Mouse (Mus musculus): ENCODE results near the gene Ago3.

Ago3 gene

DNA sequence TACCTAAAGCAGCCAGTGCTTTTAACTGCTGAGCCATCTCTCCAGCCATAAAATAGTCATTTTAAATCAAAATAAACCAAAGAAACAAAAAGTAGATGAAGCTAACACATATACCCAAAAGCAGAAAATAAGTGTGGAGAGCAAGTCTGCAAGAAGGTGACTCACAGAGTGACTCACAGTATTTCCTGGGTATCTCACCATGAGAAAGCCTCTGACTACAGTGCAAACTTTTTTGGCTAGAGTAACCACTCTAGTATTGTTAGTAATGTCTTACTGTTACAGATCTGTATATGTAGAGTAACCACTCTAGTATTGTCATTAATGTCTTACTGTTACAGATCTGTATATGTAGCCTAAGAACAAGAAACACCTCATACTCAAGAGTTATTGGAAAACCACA, 13.6 kb downstream of the Ago3 start:
- DNase-seq (ENCODE audit: low spot score), result no peak

DNA sequence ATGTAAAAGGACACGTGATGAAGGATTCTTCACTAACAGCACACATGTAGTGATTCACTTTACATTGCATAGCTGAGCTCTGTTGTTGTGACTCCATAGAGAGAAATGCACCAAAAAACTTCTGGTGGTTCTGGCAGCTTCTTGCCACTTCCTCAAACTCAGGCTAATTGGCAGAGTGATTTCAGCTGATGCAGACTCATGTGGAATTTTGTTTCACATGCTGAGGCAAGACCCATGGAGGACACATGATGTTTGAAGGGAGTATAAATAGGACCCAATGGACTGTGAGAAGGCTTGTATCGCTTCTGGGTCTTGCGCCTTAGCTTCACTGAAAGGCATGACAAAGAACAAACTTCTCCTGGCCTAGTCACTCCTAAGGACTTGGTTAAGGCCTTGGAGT, 16.8 kb downstream of the Ago3 start:
- DNase-seq (ENCODE audit: low spot score), result no peak

GRCm38 (mm10) chr4:126371497-126371896, 57.9 kb downstream of the Ago3 start:
- DNase-seq (ENCODE audit: low spot score), result no peak

DNA sequence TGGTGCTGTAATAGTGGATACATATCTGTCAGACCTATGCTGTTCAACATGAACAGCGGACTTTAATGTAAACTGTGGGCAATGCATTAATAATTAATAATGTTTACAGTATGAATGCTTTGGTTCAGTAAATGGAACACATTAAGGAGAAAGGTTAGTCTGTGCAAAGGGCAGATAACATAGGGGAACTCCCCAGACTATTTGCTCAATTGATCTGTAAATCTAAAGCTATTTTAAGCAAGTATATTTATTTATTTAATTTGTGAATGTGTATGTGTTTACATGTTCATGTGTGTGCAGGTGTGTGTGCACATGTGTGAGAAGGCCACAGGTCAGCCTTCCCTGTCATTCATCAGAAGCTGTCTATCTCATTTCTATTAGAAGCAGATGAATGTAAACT, 69.3 kb downstream of the Ago3 start:
- DNase-seq (ENCODE audit: low spot score), result no peak

GRCm38 (mm10) chr4:126343451-126343850, 85.9 kb downstream of the Ago3 start:
- no peak for DNase-seq (ENCODE audit: low spot score)

DNA sequence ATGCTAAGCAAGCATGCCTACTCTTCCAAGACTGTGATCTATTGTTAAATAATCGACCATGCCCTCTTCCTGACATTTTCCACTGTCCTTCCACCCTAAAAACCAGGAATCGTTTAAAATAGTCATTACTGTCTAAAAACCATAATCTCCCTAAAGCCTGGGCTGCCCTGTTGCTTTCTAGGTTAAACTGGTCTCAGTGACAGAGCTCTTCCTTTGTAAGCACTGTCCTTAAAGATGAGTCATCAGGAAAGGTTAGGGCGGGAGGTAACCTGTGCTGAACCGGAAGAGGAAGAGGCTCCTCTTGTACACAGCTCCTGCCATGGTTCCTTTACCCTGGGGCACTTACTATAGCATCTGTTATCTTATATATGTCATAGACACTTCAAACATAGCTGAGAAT, 89.9 kb downstream of the Ago3 start:
- no peak for DNase-seq (ENCODE audit: low spot score)

GRCm38 (mm10) chr4:126332358-126332757, 97.0 kb downstream of the Ago3 start:
- no peak for DNase-seq (ENCODE audit: low spot score)

DNA sequence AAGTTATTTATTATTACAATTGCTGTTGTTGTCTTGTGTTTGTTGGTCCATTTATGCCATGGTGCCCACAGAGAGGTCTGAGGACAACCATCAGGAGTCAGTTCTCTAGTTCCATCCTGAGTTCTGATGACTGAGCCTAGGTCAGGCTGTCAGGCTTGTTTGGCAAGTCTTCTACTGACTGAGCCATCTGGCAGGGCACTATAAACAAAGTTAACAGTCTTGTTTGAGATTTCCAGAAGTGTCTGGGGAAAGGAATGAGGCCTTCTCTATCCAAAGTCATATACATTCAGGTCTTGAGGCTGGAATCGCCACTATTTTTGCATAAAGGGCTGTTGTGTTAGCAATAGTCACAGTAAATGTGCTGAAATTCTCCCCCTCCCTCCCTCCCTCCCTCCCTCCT, 97.6 kb downstream of the Ago3 start:
- no peak for DNase-seq (ENCODE audit: low spot score)

GRCm38 (mm10) chr4:126330295-126330694, 99.1 kb downstream of the Ago3 start:
- no peak for DNase-seq (ENCODE audit: low spot score)

DNA sequence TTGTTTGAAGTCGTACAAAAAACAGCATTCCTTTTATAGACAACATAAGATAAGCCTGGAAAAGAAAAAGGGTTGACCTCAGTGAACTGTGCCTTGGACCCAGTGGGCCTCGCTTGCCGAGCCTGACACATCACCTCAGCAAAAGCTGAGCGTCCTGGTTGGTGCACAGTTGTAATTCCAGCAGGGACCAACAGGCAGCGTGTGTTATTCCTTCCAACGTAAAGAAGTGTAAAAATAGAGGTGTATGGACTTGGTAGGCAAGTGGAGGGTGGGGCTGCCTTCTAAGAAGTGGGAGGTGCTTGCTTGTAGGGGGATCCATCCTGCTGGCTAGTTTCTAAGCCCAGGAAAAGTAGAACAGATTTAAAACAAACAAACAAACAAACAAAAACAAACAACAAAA, 103.3 kb downstream of the Ago3 start:
- no peak for DNase-seq (ENCODE audit: low spot score)

DNA sequence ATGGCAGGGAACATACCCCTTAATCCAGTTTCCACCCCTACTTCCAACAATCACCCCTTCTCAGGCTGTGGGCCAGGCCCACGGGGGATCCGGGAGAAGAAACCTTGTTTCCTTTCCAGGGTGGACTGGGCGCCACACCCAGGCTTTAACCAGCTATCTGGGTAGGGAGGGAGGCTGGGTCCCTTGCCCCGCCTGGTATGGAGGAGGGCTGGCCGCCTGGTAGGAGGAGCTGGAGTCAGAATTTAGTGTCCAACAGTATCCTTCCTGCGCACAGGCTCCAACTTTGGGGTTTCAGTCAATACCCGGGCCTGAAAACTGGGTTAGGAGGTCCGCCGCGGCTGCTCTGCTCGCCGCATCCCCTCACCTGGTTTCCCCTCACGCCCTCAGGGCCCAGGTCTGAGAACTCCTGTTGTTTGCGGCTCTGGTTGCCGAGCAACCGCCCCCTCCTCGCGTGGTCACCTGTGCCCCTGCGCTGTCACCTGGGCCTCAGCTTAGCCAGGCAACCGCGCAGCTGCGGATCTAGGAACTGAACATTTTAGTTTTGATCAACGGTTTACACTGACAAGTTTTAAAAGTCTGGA, 104.0 kb downstream of the Ago3 start, which contains the start of gene Tekt2:
Tekt2 (minus strand) TSS at position 408 of the 581 bp plus-strand sequence.
- DNase-seq (ENCODE audit: low spot score), result no peak

- no peak for DNase-seq (ENCODE audit: low spot score)
These were observed 104.5 kb downstream of the Ago3 start for GRCm38 (mm10) chr4:126324861-126325260.

- DNase-seq (ENCODE audit: low spot score), result no peak
These were observed 106.7 kb downstream of the Ago3 start for GRCm38 (mm10) chr4:126322646-126323045.

GRCm38 (mm10) chr4:126321854-126322511, 107.4 kb downstream of the Ago3 start:
- DNase-seq (ENCODE audit: low spot score), result no peak

DNA sequence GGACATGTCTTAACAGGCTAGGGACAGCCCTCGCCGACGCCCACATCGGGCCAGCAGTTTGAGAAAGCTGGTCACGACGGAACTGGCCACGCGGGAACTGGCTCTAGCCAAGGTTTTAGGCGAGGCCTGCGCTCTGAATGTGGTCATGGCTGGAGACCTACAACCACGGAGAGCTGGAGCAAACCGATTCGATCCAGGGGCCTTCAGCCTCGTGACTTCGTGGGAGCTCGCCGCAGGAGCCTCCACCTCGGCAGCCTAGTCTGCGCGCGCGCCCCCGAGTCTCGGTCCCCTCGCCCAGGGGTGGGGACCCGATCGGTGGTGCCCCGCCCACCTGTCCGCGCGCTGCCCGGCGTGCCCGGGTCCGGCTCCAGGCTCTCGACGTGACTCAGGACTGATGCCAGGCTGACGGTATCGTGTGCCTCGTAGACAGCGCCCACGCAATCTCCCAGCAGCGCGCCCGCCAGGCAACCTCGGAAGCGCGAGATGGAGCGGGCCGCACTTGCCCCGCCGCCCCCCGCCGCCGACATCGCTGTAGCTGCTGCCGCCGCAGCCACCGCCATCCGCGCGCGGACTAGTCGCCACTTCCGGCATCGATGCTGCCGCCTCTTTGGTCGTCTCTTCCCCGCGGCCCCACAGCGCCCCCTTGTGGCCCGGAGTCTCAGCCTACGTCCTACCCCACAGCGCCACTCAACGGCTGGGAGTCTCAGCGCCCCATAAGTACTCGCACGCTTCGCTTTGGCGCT, 108.1 kb downstream of the Ago3 start, which contains the start of gene Adprhl2:
Adprhl2 (minus strand) TSS at position 593 of the 743 bp plus-strand sequence.
- DNase-seq (ENCODE audit: low spot score), result peak; percentile 98

GRCm38 (mm10) chr4:126319806-126320205, 109.5 kb downstream of the Ago3 start:
- DNase-seq (ENCODE audit: low spot score), result no peak

DNA sequence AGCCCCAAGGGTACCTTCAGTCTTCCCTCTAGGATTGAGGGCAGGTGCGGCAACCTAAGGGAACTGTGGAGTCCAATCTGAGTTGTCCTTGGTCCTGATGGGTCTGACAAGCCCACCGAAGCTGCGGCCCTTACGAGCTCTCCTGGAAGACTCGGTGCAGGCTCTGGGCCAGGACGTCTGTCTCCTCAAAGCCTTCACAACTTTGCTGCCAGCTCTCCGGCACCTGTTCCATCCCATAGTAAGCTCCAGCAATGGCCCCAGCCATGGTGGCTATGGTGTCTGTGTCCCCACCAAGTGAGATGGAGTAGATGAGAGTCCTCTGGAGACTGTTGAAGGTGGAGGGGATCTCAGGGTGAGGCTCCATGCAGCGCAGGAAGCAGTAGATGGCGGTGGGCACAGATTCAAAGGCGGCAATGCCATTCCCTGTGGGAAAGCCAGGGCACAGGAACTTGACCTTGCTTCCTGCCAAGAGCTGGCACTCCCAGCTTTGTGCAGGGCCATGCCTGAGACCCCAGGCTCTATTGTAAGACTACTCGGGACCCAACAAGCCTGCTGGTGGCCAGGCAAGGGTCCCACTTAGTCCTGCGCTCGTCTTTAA, 112.8 kb downstream of the Ago3 start:
- DNase-seq (ENCODE audit: low spot score), result no peak

DNA sequence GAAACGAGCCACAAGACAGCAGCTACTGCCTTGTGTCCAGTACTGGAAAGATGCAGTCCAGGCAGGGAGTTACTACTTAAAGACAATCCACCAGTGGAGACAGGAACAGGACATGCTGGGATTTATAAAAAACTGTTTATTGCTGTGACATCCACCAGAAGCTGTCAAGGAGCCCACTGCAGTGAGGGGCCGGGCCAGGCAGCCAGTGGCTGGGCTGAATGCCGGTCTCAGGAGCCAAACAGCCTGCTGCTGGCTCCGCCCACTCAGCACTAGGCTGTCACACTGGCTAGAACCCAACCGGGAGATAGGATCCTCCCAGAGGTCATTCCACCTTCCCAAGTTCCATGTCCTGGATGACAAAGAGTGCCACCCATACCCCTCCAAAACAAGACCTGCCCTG, 113.4 kb downstream of the Ago3 start:
- DNase-seq (ENCODE audit: low spot score), result no peak

- DNase-seq (ENCODE audit: low spot score), result no peak
These were observed 115.0 kb downstream of the Ago3 start for GRCm38 (mm10) chr4:126314393-126314792.

DNA sequence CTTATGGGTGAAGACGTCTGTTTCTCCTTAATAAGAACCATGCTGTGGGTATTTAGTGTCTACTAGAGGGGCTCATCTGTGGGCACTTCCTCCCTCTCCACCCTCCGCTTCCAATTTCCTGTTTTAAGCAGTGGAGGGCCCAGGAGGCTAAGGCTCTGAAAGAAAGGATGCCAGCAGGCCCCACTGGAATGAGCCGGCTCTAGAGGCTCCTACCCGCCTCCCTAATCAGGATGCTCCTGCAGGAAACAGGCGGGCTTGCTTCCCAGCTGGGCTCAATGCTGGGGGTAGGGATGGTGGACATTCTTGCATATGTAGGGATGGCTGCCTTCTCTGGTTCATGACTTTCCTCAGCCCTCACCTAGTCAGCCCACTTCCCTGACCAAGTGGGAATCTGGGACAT, 116.2 kb downstream of the Ago3 start:
- no peak for DNase-seq (ENCODE audit: low spot score)

- DNase-seq (ENCODE audit: low spot score), result no peak
These were observed 117.7 kb downstream of the Ago3 start for GRCm38 (mm10) chr4:126311566-126312200.

- DNase-seq (ENCODE audit: low spot score), result no peak
These were observed 119.0 kb downstream of the Ago3 start for GRCm38 (mm10) chr4:126310344-126310743.
